Mouse (Mus musculus) left cerebral cortex, adult 2 months (tissue): ENCODE measurements around the gene Fam83c. TPM values are rescaled to one million over a fixed set of nuclear protein-coding genes. Genes with fewer than 3 reads are reported as not detected.
"Not testable (repeated sequence)": the region's sequence is repeated elsewhere in the genome, so short reads cannot be mapped to it uniquely, and the experiment has no call there.

Source experiments
- DNase-seq, 2 experiments: peaks; one replicate each; pipeline ENCODE4 v3.0.0; 2021 to 2022; ENCODE audit warnings: low spot score in 2 of 2, mixed read lengths in 1 of 2; ENCODE audit errors: extremely low spot score in 1 of 2
- H3K27ac ChIP-seq: fragments of 200-600 bp; 2 replicates; pipeline ENCODE4 v1.8.1; 2022
- H3K4me3 ChIP-seq: fragments of 200-600 bp; 2 replicates; pipeline ENCODE4 v1.8.1; 2022
- CTCF ChIP-seq: fragments of 200-600 bp; IDR thresholded peaks from 2 replicates; pipeline ENCODE4 v1.8.1; 2022; ENCODE audit warnings: antibody characterized with exemption, mild to moderate bottlenecking, moderate library complexity
- intact Hi-C: fragments of 180-260 bp; cut with DNase I; formaldehyde crosslinking; loops from one replicate; pipeline ENCODE4 v1.15.1; 2025
- total RNA-seq, 2 experiments: library from RNA; stranded (reverse); gene quantifications; 2 replicates each; pipeline ENCODE4 v1.2.3; 2021

Fam83c gene
- total RNA-seq, 2 experiments from 2014 or later, result not detected

DNA sequence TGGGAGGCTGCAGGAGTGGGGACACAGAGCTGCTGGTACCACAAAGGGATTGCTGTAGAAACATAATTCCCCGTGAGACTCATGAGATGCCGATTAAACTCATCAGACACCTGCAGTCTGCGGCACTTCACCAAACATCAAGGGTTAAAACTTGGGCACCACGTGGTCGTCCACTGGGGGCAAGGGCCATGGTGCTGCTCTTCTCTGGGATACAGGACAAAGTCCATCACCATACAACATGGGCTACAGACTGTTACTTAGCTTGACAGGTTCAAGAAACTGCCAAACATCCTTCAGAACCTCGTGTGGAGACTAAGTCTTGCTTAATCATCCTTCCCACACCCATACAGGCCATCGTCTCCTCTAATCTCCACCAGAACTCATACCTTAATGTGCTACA is 25.4 kb upstream of the Fam83c start:
- Histone ChIP-seq H3K4me3 (no peak overlapping the region), H3K27ac (no peak overlapping the region)
- intact Hi-C loops, result no loop called here
- no peak for TF ChIP-seq CTCF
- no peak for DNase-seq

DNA sequence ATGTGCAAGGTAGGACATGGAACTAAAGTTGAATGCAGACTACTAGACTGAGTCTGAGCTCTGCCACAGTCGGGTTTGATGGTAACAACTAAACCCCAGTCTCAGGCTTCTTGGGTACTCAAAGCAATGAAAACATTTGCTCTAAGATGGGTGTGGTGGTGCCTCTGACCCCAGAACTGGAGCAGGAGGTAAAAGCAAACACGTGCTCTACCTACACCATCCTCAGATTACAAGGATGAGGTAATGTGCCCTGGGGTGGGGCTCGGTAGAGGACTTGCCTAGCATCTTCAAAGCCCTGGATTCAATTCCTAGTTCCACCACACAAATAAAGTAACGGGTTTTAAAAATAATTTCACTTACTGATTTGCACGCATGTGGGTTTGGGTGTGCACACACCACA is 17.9 kb upstream of the Fam83c start:
- intact Hi-C loops, result no loop called here
- DNase-seq, result no peak
- no peak for TF ChIP-seq CTCF
- Histone ChIP-seq H3K27ac (no peak overlapping the region), H3K4me3 (no peak overlapping the region)

- Histone ChIP-seq H3K4me3 (no peak overlapping the region), H3K27ac (no peak overlapping the region)
- no peak for TF ChIP-seq CTCF
- no peak for DNase-seq
- intact Hi-C loops, result no loop called here
These were observed 15.5 kb upstream of the Fam83c start for GRCm38 (mm10) chr2:155850120-155850519.

DNA sequence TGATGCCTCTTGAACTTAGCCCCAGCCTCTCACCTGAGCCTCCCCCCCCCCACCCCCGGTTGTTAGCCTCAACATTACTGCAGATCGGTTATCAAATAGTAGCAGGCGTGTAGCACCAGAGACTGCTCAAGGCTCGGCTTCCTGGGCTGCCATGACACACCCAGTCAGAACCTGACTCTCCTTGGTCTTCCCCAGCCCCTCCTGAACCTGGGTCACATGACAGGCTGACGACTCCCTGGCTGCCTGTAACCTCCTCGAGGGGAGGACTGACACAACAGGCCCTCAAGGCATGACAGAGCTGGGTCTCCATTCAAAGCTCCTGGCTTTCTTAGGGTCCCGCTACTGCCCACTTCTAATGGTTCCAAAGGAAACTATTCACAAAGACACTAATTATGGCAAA is 14.8 kb upstream of the Fam83c start:
- H3K27ac ChIP-seq, result no peak overlapping the region
- DNase-seq, result no peak
- intact Hi-C loops, result no loop called here
- H3K4me3 ChIP-seq, result no peak overlapping the region
- TF ChIP-seq CTCF, result no peak

- Histone ChIP-seq H3K27ac (no peak overlapping the region), H3K4me3 (no peak overlapping the region)
- DNase-seq, result peak; percentile 71 to 84
- intact Hi-C loops, result loop anchor here (1.0 kb wide), 1 partner anchor 98 kb away; no protein-coding TSS in a partner anchor
- TF ChIP-seq CTCF, result peak; percentile 82
These were observed 13.6 kb upstream of the Fam83c start for GRCm38 (mm10) chr2:155848291-155848690.

DNA sequence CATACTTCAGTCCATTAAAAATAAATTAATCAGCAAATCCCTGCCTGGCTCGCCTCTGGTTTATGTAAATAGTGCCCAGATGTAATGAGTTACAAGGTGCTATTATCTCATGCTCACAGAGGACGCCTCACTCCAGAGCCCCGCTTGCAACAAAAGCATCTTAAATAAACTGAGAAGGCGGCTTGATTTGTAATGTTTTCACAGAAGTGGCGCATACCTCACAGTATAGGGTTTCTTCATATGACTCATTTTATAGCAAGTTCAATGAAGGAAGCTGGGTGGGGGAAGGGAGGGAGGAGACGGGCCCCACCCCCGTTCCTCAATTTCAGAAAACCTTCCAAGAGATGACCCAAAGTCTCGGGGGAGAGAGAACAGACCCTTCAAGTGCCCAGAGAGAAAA is 12.3 kb upstream of the Fam83c start:
- Histone ChIP-seq H3K27ac (no peak overlapping the region), H3K4me3 (no peak overlapping the region)
- no peak for DNase-seq
- intact Hi-C loops, result no loop called here
- no peak for TF ChIP-seq CTCF

DNA sequence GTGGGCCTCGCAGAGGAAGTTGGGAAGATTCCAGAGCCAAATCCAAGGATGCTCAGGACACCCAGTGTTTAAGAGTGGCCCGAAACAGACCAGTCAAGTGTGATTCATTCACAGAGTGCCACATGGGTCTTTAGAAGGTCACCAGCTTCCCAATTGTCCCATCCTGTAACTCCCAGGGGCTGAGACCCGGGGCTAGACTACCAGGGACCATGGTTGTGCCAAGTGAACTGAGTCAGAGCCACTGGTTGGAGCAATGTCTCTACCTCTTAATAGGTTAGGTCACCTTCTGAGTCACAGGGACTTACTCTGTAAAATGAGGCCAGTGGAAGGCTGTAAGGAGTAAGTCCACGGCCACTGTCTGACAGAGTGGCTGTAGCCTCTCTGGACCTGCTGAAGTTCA is 4.3 kb upstream of the Fam83c start:
- no peak overlapping the region for H3K4me3 ChIP-seq
- no peak for TF ChIP-seq CTCF
- intact Hi-C loops, result no loop called here
- DNase-seq, result no peak
- no peak overlapping the region for H3K27ac ChIP-seq

GRCm38 (mm10) chr2:155837961-155838360 is 3.3 kb upstream of the Fam83c start:
- Histone ChIP-seq H3K27ac (no peak overlapping the region), H3K4me3 (no peak overlapping the region)
- intact Hi-C loops, result no loop called here
- TF ChIP-seq CTCF, result no peak
- DNase-seq, result no peak

DNA sequence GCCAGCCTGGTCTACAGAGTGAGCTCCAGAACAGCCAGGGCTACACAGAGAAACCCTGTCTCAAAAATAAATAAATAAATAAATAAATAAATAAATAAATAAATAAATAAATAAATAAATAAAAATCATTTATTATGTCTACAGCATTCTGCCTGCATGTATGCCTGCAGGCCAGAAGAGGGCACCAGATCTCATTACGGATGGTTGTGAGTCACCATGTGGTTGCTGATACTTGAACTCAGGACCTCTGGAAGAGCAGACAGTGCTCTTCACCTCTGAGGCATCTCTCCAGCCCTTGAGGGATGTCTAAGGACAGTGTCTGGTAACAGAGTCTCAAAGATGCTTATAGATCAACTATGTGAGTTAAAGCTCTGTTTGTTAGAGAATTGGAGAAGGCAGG is 2.6 kb downstream of the Fam83c start:
- H3K4me3 ChIP-seq, H3K27ac ChIP-seq, DNase-seq, intact Hi-C loops: not testable (repeated sequence)
- peak; percentile 38 for TF ChIP-seq CTCF

- no peak; the same call in none of the 2 replicates for TF ChIP-seq CTCF
- Histone ChIP-seq H3K4me3 (no peak overlapping the region), H3K27ac (no peak overlapping the region)
- intact Hi-C loops, result no loop called here
- no peak for DNase-seq
These were observed 3.4 kb downstream of the Fam83c start for GRCm38 (mm10) chr2:155831302-155831701.

DNA sequence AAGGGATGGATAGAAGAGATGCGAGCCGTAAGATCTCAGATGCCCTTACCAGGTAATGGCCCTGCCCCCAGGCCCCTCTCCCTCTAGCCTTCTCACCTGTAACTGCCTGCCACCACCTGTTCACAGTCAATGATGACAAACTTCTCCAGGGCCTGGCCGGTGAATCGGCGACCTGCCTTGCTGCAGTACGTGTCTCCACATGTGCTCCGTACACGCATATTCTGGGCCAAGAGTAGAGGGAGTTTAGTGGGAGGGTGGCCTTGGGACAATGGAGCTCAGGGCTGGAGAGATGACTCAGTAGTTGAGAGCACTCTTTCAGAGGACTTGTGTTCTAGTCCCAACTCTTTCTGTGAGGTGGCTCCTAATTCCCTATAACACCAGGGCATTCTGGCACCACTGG is 3.8 kb downstream of the Fam83c start:
- no peak for TF ChIP-seq CTCF
- DNase-seq, result no peak
- intact Hi-C loops, result no loop called here
- no peak overlapping the region for H3K4me3 ChIP-seq
- H3K27ac ChIP-seq, result no peak overlapping the region

- intact Hi-C loops, result no loop called here
- TF ChIP-seq CTCF, result no peak
- H3K27ac ChIP-seq, result peak within 1 kb of the TSS; percentile 77
- peak; percentile 77 to 81 for DNase-seq
- H3K4me3 ChIP-seq, result peak within 1 kb of the TSS; percentile 63
These were observed 7.8 kb downstream of the Fam83c start, which contains the start of gene Eif6 for GRCm38 (mm10) chr2:155826630-155827424. Eif6 (minus strand) TSS chr2:155826925.
